Mouse (Mus musculus) Patski (cell line): ENCODE data around the gene Nrip1. TPM values are rescaled to one million over a fixed set of nuclear protein-coding genes. Genes with fewer than 3 reads are reported as not detected.

Experiments
- ATAC-seq: fragments of 100-300 bp; one replicate; pipeline ENCODE4 v1.8.0; 2021
- CTCF ChIA-PET: fragments of 350-600 bp; sonication (Branson Sonifier 250); formaldehyde crosslinking; loops from one replicate; lab custom pipeline; 2022; ENCODE audit warnings: inconsistent platforms; lab: Charles Lee
- POLR2A ChIA-PET: fragments of 350-600 bp; sonication (Branson Sonifier 250); formaldehyde crosslinking; loops from one replicate; lab custom pipeline; 2022; ENCODE audit warnings: antibody characterized with exemption, inconsistent platforms; lab: Charles Lee
- DNase-seq: peaks from one replicate; pipeline ENCODE4 v3.0.0-alpha.2; 2011; ENCODE audit warnings: low read depth, low spot score
- H3K27me3 ChIP-seq: fragments of 371-371 bp; one replicate; pipeline ENCODE4 v1.5.1; 2021
- CTCF ChIP-seq: fragments of 100-300 bp; IDR thresholded peaks from one replicate; pipeline ENCODE4 v1.5.1; 2021
- in situ Hi-C: fragments of 300-500 bp; cut with MboI; formaldehyde crosslinking; loops from 3 replicates; pipeline ENCODE4 v1.11.1; 2018; ENCODE audit warnings: low pct_unique_long_range_greater_than_20kb, mixed read lengths
- polyA plus RNA-seq: library from polyadenylated mRNA; unstranded; gene quantifications from one replicate; pipeline ENCODE4 v1.2.3, GENCODE M21; 2021

Gene Nrip1
- polyA plus RNA-seq, 1 experiment from 2014 or later: 9.5 TPM

GRCm38 (mm10) chr16:76281850-76282249, 91.8 kb downstream of the Nrip1 start:
- in situ Hi-C loops: no loop called here
- ChIA-PET POLR2A (no interaction called here), CTCF (no interaction called here)
- no peak for TF ChIP-seq CTCF
- H3K27me3 ChIP-seq: no peaks in the 10 kb centered on the region
- DNase-seq: no peak
- no peak for ATAC-seq

GRCm38 (mm10) chr16:76280365-76280764, 93.3 kb downstream of the Nrip1 start:
- in situ Hi-C loops: no loop called here
- POLR2A ChIA-PET: no interaction called here
- DNase-seq (no peak), ATAC-seq (no peak)
- no peak for TF ChIP-seq CTCF
- no peaks in the 10 kb centered on the region for H3K27me3 ChIP-seq
- CTCF ChIA-PET: no interaction called here

- DNase-seq: no peak
- no peak for ATAC-seq
- in situ Hi-C loops: no loop called here
- CTCF ChIA-PET: no interaction called here
- POLR2A ChIA-PET: no interaction called here
- no peak for TF ChIP-seq CTCF
- H3K27me3 ChIP-seq: no peaks in the 10 kb centered on the region
Observed at GRCm38 (mm10) chr16:76276271-76276670, 97.4 kb downstream of the Nrip1 start.

- POLR2A ChIA-PET: no interaction called here
- ATAC-seq (no peak), DNase-seq (no peak)
- H3K27me3 ChIP-seq: no peaks in the 10 kb centered on the region
- CTCF ChIA-PET: no interaction called here
- in situ Hi-C loops: no loop called here
- no peak for TF ChIP-seq CTCF
Observed at GRCm38 (mm10) chr16:76275584-76275983, 98.0 kb downstream of the Nrip1 start.

- in situ Hi-C loops: no loop called here
- POLR2A ChIA-PET: no interaction called here
- DNase-seq (no peak), ATAC-seq (no peak)
- CTCF ChIA-PET: no interaction called here
- TF ChIP-seq CTCF: no peak
- H3K27me3 ChIP-seq: no peaks in the 10 kb centered on the region
Observed at GRCm38 (mm10) chr16:76275166-76275565, 98.5 kb downstream of the Nrip1 start.

GRCm38 (mm10) chr16:76266635-76267268, 106.9 kb downstream of the Nrip1 start:
- in situ Hi-C loops: no loop called here
- DNase-seq (no peak), ATAC-seq (no peak)
- no peak for TF ChIP-seq CTCF
- ChIA-PET POLR2A (no interaction called here), CTCF (no interaction called here)
- no peaks in the 10 kb centered on the region for H3K27me3 ChIP-seq

- ChIA-PET CTCF (no interaction called here), POLR2A (no interaction called here)
- in situ Hi-C loops: no loop called here
- no peak for DNase-seq
- TF ChIP-seq CTCF: no peak
- H3K27me3 ChIP-seq: no peaks in the 10 kb centered on the region
- no peak for ATAC-seq
Observed at GRCm38 (mm10) chr16:76265874-76266273, 107.8 kb downstream of the Nrip1 start.

- POLR2A ChIA-PET: no interaction called here
- no peaks in the 10 kb centered on the region for H3K27me3 ChIP-seq
- DNase-seq (no peak), ATAC-seq (no peak)
- CTCF ChIA-PET: no interaction called here
- TF ChIP-seq CTCF: no peak
- in situ Hi-C loops: no loop called here
Observed at GRCm38 (mm10) chr16:76265301-76265700, 108.3 kb downstream of the Nrip1 start.

GRCm38 (mm10) chr16:76263393-76263792, 110.2 kb downstream of the Nrip1 start:
- in situ Hi-C loops: no loop called here
- no peak for TF ChIP-seq CTCF
- ChIA-PET CTCF (interaction anchor here (0.8 kb wide), 1 partner anchor 47 kb away, joined by 3 read pairs; no protein-coding TSS in a partner anchor), POLR2A (no interaction called here)
- H3K27me3 ChIP-seq: no peaks in the 10 kb centered on the region
- DNase-seq (no peak), ATAC-seq (no peak)

- CTCF ChIA-PET: no interaction called here
- DNase-seq (no peak), ATAC-seq (no peak)
- TF ChIP-seq CTCF: no peak
- no peaks in the 10 kb centered on the region for H3K27me3 ChIP-seq
- in situ Hi-C loops: no loop called here
- POLR2A ChIA-PET: no interaction called here
Observed at GRCm38 (mm10) chr16:76260296-76260695, 113.3 kb downstream of the Nrip1 start.

- ATAC-seq (no peak), DNase-seq (no peak)
- in situ Hi-C loops: no loop called here
- CTCF ChIA-PET: no interaction called here
- no peak for TF ChIP-seq CTCF
- no peaks in the 10 kb centered on the region for H3K27me3 ChIP-seq
- POLR2A ChIA-PET: no interaction called here
Observed at GRCm38 (mm10) chr16:76251826-76252225, 121.8 kb downstream of the Nrip1 start.
